Mouse (Mus musculus) adrenal gland, adult 2 months (tissue): ENCODE data around the gene 4931414P19Rik. TPM values are rescaled to one million over a fixed set of nuclear protein-coding genes. Genes with fewer than 3 reads are reported as not detected.

Experiments
- DNase-seq: peaks from one replicate; pipeline ENCODE4 v3.0.0; 2021
- polyA plus RNA-seq: library from polyadenylated mRNA; depleted of rRNA; stranded (reverse); fragments of >200 nt; gene quantifications from 2 replicates; pipeline ENCODE4 v1.2.3, GENCODE M21; 2012
- total RNA-seq, 2 experiments: library from RNA; stranded (reverse); gene quantifications; 2 replicates each; pipeline ENCODE4 v1.2.3; 2021

4931414P19Rik gene
- total and polyA plus RNA-seq, 3 experiments, result 2.9 to 9.6 (median 8.2) TPM

DNA sequence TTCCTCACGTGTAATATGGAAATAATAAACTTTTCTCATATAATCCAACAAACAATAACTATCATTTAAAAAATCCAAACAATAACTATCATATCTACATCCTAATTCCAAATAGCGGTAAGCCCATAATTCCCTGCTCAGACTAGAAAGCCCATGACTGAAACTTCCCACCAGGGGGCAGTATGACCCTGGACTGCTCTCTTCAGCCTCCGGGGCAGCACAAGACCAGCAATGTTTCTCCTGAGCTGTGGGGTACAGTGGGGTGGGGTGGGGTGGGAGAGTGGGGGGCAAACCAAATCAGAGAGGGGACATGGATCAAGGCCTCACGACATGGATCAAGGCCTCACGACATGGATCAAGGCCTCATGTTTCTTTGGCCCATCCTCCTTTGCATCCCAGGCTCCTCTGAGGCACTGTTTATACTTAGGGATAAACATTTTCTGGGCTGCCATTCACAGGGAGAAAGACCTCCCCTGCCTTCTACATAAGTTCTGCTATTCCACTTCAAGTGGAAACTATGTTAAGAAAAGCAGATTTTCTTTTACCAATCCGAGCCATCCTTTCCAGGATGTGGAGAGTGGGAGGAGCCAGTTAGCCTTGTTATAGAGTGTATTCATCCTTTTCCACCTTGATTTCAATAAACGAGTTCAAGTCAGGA is 22.0 kb downstream of the 4931414P19Rik start:
- peak; percentile 70 for DNase-seq

DNA sequence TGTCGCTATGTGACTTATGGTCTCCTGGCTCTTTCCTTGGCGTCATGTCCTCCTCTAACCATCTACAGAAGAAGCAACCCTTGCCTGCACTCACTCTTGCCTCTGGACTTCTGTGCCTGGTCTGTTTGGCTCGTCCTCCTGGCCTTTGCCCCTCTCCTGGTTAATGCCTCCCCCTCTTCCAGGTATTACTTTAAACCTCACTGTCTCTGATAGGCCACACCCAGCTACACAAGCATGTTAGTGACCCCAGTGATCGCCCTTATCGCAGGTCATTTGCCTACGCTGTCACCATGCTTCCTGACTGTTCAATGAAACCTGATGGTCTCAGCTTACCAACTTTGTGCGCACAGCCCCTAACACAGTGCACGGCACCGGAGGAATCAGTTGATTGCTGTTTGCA is 23.3 kb downstream of the 4931414P19Rik start:
- DNase-seq, result no peak

DNA sequence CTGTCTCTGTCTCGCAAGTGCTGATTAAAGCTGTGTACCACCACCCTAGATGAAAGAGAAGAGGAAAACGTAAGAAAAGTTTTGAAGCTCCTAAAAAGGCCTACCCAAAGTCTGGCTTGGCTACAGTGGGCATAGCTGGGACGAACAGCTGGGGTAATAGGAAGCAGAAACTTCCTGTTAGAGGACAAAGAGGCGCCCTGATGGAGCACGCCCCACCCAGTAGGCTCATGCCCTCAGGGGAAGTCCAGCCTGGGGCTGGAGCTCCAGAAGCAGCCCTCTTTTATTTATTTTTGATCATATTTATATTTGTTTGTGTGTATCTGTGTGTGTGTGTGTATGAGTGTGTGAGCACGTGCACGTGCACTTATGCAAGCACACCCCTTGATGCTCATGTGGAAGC is 26.2 kb downstream of the 4931414P19Rik start:
- no peak for DNase-seq

DNA sequence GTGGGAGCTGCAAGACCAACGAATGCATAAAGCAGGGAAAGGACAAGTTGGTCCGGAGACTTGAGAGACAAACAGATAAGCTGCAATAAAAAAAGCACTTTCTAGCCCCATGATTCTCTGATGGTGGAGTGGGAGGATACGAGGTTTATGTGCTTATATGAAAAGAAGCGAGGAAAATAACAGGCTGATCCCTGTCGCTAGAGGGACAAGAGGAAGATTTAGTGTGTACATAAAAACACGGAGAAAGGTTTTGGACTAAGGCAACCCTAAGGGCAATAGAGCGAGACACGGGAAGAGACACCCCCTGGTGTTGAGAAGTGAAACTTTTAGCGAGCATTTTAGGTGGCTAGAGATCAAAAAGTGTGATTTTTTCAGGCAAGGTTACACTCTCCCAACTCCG is 27.7 kb downstream of the 4931414P19Rik start:
- DNase-seq, result peak; percentile 61

DNA sequence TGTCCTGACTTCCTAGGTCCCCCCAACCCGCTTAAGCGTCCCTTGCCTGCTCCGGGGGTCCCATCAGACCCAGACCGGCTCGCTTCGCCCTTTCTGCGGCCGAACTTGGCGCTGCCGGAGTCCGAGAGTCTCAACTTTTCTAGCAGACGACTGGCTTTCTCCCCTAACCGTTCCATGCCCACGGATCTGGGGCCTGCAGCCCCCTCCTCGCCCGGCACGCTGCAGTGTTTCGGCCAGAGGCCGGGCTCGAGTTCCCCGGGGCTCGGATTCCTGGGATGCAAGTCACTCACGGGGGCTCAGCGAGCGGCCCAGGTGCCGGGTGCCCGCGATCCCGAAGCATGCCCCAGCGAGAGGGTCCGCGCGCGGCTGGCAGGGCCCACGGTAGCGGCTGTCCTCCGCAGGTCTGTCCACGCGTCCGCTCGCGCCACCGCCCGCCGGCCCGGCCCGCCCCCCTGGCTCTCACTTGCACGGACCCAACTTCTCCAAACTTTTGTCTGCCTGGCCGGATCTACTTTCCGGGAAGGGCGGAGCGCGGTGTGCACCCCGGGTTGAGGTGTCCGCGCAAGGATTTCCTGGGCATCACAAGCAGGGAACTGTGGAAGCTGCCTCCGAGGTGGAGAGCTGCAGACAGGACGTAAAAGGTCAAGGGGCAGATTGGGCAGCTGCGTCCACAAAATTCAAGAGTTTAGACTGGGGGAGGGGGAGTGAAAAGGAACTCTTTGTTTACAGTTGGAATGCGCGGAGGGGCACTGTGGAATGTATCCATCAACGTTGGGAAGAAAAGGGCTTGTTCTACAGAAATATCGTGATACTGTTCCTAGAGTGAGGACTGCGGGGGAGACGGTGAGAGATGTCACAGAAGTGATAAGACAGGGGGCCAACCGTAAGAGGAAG is 28.5 kb downstream of the 4931414P19Rik start, which contains the start of gene Ajuba:
Gene Ajuba, minus strand, starts transcription at position 470 of the 894 bp plus-strand sequence.
- DNase-seq, result peak; percentile 95

DNA sequence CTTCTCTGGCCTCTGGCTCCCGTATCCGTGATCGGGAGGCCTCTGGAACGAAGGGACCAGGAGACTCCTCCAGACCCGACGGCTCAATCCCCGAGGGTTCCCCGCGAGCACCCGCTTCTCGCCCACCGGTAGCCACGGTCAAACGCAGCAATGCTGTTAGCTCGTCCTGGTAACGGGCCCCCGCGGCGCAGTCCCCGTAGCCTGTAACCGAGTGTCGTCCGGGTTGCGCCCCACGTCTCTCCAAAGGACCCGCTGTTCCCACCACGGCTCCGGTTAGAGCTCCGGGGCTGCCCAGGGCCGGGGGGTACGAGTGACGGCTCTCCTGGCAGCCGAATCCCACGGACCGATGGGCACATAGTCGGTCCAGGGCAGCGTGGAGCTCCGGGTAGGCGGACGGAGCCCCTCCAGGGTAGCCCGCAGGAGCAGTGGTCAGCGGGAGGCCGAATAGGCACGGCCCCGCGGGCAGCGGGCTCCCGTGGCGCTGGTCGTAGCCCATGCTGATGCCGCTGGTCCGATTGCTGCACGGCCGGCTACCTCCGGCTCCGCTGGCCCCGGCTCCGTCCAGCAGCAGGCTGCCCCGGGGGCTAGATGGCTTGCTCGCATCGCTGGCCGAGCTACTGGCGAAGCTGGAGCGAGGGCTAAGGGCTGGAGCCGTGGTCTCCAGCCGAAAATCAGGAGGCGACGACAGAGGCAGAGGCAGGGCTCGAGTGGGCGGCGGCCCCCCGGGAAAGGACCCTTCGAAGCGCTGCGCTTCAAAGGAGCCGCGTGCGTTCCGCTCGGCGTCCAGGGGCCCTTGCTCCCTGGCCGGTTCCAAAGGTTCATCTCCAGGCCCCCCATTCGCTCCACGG is 29.3 kb downstream of the 4931414P19Rik start:
- peak; percentile 67 for DNase-seq

DNA sequence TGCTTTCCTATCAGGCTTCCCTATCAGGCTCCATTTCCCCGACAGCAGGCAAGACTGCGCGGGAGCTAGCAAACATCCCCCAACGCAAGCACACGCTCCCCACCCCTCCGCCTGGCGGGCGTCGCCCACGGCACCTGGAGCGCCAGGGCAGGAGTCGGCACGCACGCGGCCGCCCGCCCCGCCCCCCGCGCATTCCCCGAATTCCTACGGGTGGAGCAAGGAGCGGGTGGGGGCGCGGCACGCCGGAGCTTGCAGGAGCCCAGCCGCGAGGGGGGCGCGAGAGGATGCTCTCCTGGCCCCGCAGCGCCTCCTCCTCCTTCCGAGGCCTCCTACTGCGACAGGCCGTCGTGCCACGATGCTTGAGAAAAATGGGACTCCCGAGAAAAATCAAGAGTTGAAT is 30.2 kb downstream of the 4931414P19Rik start:
- DNase-seq, result peak; percentile 86

DNA sequence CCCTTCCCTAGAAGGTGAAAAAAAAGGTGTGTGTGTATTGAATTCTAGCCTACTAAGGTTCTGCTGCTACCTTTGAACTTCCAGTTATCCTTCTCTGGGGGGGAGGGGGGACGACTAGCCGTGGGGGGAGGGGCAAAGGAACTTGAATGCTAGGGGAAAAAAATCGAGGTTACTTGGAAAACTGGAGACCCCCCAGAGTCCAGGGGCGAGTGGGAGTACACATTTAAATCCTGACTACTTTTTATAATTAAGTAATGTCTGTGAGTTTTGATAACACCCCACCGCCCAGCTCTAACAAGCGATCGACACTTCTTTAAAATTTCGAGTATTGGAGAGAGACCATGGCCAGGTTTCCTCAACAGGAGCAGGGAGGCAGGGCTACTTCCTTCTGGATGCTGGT is 30.8 kb downstream of the 4931414P19Rik start:
- no peak for DNase-seq

DNA sequence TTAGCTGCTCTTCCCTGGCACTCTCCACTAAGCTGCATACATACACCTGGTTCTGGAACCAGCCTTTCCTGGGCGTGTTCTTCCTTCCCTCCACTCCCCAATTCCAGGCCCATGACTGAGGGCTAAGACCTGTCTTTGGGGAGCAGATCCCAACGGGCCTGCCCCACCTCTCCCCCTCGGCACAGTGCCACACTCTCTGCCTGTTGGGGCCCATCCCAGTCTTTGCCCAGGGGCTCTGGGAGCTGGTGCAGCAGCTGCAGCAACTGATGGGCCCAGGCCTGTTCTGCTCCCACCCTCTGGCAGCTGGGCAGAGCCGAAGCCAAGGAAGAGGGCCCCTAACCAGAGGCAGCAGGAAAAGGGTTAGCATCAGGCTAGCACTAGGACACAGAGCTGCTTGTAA is 31.5 kb downstream of the 4931414P19Rik start:
- DNase-seq, result peak; percentile 25

DNA sequence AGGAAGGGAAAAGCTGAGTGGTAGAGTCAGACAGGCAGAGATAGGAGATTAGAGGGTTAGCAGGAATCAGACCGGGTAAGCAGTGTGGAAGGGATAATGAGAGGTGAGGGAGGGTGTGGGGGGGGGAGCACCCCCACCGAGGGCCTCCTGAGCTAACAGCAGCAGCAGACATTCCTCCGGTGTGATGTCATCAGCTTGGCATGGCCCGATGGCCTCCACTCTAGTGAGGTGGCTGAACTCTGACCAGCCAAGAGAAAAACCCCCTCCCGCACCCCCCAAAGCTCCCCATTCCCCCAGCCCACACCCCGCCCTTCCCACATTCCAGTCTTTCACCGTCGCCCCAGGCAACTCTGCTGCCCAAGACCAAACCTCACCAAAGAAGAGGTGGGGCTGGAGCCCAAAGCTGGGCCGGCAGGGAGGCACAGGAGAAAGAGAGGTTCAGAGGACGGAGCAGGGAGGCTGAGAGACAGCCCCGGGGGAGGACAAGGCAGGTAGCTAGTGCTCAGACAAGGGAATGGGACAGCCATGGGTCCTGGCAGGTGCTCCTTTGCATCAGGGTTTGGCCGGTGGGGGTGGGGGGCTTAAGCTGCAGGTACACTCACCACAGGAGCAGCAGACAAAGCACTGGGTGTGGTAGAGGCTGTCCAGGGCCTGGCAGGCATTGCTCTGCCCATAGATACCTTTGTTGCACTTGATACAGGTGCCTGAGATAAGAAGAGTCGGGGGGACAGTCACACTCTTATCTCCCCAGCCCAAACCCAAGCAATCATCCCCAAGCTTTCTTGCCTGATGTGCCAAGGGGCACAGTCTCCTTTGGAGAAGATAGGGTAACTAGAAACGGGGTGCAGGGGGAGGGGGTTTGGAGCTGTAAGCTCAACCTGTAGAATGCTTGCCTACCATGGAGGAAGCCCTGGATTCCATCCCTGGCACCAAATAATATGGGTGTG is 32.7 kb downstream of the 4931414P19Rik start:
- DNase-seq, result peak; percentile 82

DNA sequence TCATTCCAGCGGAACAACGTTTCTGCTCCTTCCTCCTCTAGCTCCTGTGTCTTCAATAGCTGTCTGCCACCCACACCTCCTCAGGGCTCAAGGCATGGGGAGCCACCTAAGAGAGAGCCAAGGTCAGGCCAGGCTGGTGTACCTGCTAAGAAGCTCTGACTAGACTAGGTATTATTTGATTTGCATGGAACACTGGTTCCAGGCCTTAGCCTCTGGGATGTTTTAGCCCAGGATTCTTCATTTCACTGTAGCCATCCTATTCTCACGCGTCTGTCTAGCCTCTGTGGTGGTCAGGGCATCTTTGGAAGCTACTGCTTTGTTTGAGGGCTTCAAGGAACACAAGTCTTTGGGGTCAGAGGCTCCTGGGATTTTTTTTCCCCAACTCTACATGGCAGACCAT is 33.7 kb downstream of the 4931414P19Rik start:
- no peak for DNase-seq

DNA sequence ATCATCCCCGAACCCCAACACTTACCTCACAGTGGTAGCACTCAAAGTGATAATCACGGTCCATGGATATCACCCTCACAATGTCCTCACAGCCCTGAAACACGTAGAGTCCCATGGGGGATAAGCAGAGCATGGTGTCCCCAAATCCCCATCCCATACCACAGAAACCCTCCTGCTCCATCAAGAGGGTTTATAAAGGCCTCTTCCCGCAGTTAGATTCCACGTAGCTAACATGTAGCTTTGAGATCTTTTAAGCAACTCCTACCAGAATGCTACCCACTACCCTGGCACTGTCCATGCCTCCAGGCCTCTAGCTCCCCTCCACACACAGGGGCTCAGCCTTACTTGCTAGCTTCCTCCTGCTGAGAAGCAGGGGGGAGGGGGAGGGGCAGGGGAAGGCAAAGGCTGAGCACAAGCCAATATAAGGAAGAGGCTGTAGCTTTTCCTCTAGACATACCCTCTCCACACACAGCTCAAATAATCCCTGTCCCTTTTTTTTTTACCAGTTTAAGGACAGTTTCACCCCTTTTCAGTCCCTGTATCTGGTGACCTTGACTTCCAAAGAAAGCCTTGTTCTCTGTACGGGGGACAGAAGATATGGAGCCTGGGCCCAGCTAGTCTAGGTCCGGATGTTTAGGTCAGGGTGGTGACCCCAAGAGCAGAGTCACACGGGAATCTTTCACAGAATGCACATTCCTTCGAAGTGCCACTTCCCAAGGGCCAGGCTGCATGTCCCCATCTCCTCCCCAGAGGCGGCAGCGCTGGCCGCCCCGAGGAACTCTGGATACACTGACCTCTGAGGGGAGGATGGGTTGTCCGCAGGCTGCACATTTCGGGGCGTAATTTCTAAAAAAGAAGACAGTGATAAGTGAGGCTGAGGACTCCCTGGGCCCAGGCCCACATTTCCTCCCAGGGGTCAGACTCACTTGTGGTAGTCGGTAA is 36.1 kb downstream of the 4931414P19Rik start:
- DNase-seq, result no peak

DNA sequence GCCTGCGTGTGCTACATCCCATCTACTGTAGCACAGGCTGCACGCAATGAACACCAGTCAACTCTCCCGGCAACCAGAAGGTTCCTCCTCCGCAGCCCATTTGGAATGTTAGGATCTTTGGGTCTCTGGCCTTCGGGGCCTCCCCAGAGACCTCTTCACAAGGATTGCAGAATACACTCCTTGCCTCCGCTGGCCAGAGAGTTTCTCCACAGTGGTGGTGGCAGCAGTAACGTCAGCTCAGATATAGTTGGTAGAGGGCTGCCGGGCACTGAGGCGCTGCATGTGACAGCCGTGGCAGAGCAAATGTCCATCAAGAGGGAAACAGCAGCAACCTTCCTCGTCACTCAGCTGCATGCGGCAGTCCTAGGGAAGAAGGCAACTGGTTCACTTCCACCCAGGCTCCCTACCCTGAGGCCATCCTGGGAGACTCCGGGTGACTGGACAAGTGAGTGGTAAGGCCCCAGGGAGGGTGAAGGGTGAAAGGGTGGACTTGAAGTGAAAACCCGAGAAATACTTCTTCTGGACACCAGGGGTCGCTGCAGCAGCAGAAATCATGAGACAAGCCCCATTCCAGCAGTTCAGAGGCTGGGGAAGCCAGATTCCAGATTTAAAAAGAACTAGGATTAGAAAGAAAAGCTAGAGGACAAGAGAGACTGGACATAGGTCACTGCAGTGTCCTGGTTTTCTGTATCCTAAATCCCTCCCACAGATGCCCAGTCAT is 36.9 kb downstream of the 4931414P19Rik start:
- DNase-seq, result peak; percentile 79

DNA sequence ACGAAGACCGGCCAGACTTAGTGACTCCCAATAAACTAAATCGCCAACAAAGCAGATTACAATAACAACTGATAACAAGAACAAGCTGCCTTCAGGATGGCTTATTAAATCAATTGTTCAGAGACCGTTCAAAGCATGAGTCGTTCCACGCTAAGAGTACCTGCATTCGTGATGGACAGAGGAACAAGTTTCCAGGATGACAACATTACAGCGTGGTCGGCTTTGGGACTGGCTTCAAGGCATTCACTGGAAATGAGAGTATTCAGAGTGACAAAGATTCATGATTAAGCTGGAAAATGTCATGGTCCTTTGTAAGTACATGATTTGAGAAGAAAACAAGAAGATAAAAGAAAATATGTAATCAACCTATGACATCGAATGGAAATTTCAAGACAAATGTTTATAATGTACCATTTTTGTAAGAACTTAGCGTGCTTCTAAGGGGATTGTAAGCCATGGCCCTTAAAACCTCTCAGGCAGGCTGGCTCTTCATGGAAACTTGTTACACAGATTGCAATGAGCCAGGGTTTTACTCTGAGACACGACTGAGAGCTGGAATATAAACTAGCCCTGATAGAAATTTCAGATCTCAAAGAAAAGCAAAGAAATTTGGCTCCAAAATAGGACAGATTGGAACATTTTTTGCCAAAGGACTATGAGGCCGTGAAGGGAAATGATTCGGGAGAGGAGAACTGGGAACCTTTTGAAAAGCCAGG is 45.1 kb downstream of the 4931414P19Rik start:
- peak; percentile 42 for DNase-seq

DNA sequence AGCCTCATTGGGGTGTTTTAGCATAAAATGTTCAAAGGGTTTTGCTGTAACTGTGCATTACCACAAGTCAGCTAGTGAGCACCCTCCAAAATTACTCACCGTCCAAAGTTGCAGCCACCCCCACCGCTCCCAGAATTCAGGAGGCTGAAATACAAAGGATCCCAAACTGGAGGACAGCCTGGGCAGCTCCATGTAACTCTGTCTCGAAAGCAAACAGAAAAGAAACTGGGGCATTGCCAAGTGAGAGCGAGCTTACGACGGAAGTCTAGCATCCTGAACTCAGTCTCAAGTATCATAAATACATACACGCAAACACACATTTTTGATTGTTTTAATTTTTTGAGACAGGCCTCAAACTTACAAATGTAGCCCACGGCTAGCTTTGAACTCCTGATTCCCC is 48.5 kb downstream of the 4931414P19Rik start:
- DNase-seq, result no peak

DNA sequence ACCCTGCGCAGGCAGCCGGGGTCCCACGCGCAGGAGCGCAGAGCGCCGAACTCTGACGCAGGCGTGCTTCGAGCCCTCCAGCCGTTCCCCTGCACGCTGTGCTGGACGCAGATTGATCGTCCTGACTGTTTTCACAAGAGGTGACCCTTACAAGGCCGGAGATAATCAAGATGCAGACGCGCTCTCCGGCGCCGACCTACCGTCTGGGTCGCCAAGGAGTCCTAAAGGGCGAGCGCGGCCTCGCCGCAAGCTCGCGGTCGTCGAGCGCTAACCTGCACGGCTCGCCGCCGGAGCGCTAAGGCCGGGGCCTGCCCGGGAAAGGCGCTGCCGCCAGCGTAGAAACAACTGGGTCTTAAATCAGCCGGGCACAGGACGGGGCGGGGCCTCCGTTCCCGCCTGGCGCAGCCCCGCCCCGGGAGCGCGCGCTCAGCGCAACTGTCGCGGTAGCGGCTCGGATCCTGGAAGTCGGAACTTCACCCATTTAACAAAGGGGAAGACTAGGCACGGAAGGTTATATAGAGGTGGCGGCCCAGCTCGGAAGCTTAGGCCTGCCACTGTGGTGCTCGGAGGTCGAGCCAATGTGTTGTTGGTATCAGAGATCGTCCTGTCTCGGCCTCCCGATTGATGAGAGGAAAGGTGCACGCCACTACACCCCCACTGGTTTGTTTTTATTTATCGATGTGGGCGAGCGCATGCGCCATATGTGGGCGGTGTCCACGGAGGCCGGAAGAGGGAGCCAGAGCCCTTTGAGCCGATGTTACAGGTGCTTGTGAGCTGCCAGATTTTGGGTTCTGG is 51.6 kb downstream of the 4931414P19Rik start, which contains the start of gene Haus4:
Gene Haus4, minus strand, starts transcription at position 642 of the 795 bp plus-strand sequence.
- DNase-seq, result peak; percentile 94

DNA sequence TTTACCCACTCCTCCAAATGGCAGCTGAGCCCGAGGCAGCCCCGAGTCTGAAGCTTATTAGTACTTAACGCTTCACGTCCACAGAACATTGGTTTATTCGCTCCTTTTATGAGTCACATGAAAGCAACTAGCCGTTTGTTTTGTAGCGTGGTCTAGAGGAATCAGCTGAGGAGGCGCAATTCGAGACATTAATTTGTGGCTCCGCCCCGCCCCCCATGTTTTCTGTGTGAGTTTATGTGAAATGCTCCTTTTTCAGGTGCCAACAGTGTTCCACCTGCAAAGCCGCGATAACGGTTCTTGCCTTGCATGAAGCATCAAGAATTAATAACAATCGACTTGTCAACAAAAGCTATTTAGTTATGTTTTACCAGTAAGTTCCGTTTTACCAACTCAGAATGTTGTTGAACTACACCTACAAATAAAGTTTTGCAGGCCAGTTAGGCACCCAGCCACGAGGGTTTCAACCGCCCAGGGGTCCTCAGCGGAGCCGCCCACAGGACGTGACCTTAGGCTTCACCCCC is 52.3 kb downstream of the 4931414P19Rik start:
- no peak for DNase-seq
